Mouse (Mus musculus) liver, embryonic 16.5 days (tissue): ENCODE results near the gene Tubgcp6. TPM values are rescaled to one million over a fixed set of nuclear protein-coding genes. Genes with fewer than 3 reads are reported as not detected.

Source experiments
- ATAC-seq: fragments of 200-750 bp; cut with Nextera tagmentation; 2 replicates; pipeline ENCODE4 v1.8.0; 2017; ENCODE audit warnings: low read depth, mild to moderate bottlenecking, moderate number of reproducible peaks, moderate library complexity
- H3K27ac ChIP-seq: fragments of 300-500 bp; sonication (generic); 2 replicates; pipeline ENCODE4 v1.5.1; 2014; ENCODE audit warnings: mild to moderate bottlenecking, low read length
- H3K27me3 ChIP-seq: fragments of 300-500 bp; sonication (generic); 2 replicates; pipeline ENCODE4 v1.6.1; 2014; ENCODE audit warnings: low read depth, low read length, mixed read lengths; ENCODE audit not compliant: control insufficient read depth, insufficient read depth
- H3K36me3 ChIP-seq: fragments of 300-500 bp; sonication (generic); 2 replicates; pipeline ENCODE4 v1.6.1; 2014; ENCODE audit warnings: mild to moderate bottlenecking; ENCODE audit not compliant: control insufficient read depth, insufficient read depth
- H3K4me1 ChIP-seq: fragments of 300-500 bp; sonication (generic); 2 replicates; pipeline ENCODE4 v1.6.1; 2014; ENCODE audit warnings: low read depth, low read length, mixed read lengths; ENCODE audit not compliant: control insufficient read depth
- H3K4me2 ChIP-seq: fragments of 300-500 bp; sonication (generic); 2 replicates; pipeline ENCODE4 v1.6.1; 2014; ENCODE audit warnings: low read depth, low read length, mixed read lengths
- H3K4me3 ChIP-seq: fragments of 300-500 bp; sonication (generic); 2 replicates; pipeline ENCODE4 v1.5.1; 2014; ENCODE audit warnings: low read depth, mild to moderate bottlenecking, low read length
- H3K9ac ChIP-seq: fragments of 300-500 bp; sonication (generic); 2 replicates; pipeline ENCODE4 v1.6.1; 2014; ENCODE audit warnings: low read depth, low read length
- H3K9me3 ChIP-seq: fragments of 300-500 bp; sonication (generic); replicated peaks from 2 replicates; pipeline ENCODE4 v1.6.1; 2016; ENCODE audit warnings: low read length; ENCODE audit not compliant: control insufficient read depth
- WGBS: fragments of 180-500 bp; shearing (Covaris S2); extraction: QIAGEN DNeasy Blood & Tissue Kit; methylation state at CpG from one replicate; pipeline ENCODE4 v1.1.7; 2014; ENCODE audit not compliant: insufficient replicate concordance; 5-methylcytosine and 5-hydroxymethylcytosine counted together
- polyA plus RNA-seq: library from polyadenylated mRNA; unstranded; fragments of >200 nt; fragmentation: Nextera tagmentation; extraction: Ambion mirVana; gene quantifications from 2 replicates; pipeline ENCODE4 v1.2.1, GENCODE M21; 2015

The Tubgcp6 gene
- polyA plus RNA-seq, 1 experiment from 2014 or later, result 5.8 TPM

- 83% methylated on average over 9 of the region's 9 CpGs for WGBS
- H3K9ac ChIP-seq, result no peak overlapping the region
- H3K27me3 ChIP-seq, result no peaks in the 10 kb centered on the region
- no peak overlapping the region for H3K4me2 ChIP-seq
- H3K4me1 ChIP-seq, result peaks cover 42% of the 10 kb centered on the region
- ATAC-seq, result no peak
- no peaks in the 10 kb centered on the region for H3K36me3 ChIP-seq
- no peaks in the 10 kb centered on the region for H3K9me3 ChIP-seq
- no peak overlapping the region for H3K4me3 ChIP-seq
- no peak overlapping the region for H3K27ac ChIP-seq
Measured at GRCm38 (mm10) chr15:89125351-89125750, 2.4 kb upstream of the Tubgcp6 start.

DNA sequence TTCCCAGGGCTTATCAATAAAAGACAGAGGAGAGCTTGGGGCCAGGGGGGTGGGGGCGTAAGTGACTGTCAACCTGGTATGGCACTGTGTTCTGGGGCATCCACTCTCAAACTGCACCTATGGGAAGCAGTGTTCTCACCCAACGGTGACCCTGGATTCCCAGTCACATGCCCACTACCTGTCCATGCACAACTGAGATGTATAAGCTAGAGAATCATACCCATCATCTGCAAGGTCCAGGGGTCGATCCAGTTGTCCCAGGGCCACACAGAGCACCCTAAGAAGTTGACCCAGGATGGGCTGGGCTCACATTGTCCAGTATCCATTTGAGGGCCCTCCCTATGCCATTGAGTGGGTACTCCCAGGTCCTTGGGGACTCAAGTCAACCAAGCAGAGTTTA is 1.4 kb upstream of the Tubgcp6 start:
- Histone ChIP-seq H3K4me2 (no peak overlapping the region), H3K4me3 (no peak overlapping the region), H3K36me3 (no peaks in the 10 kb centered on the region), H3K27me3 (no peaks in the 10 kb centered on the region), H3K9ac (no peak overlapping the region), H3K9me3 (no peaks in the 10 kb centered on the region), H3K27ac (no peak overlapping the region), H3K4me1 (peaks cover 45% of the 10 kb centered on the region)
- 71% methylated on average over 3 of the region's 3 CpGs for WGBS
- no peak for ATAC-seq

- Histone ChIP-seq H3K27me3 (no peaks in the 10 kb centered on the region), H3K4me1 (peaks cover 40% of the 10 kb centered on the region), H3K9ac (peak overlapping the region; percentile 85), H3K27ac (peak overlapping the region; percentile 63), H3K4me2 (peak overlapping the region; percentile 90), H3K36me3 (no peaks in the 10 kb centered on the region), H3K4me3 (peak overlapping the region; percentile 91), H3K9me3 (no peaks in the 10 kb centered on the region)
- ATAC-seq, result no peak
- WGBS, result 39% methylated on average over 11 of the region's 11 CpGs
Measured at GRCm38 (mm10) chr15:89123595-89123994, 683 bp upstream of the Tubgcp6 start.

DNA sequence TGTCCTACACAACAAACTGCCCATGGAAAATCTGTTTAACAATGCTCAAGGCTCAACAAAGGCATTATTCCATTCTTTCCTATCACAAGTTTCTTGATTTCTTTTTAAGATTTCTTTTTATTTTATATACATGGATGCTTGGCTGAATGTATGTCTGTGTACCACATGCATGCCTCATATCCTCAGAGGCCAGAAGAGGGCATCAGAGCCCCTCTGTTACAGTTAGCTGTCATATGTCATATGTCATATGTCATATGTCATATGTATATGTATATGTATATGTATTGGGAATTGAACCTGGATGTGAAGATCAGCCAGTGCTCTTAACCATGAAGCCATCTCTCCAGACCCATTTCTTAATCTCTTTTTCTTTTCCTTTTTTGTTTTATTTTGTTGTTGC is 4.9 kb downstream of the Tubgcp6 start:
- no peak for ATAC-seq
- Histone ChIP-seq H3K9me3 (no peaks in the 10 kb centered on the region), H3K36me3 (peaks cover 16% of the 10 kb centered on the region), H3K27ac (no peak overlapping the region), H3K4me1 (peaks cover 24% of the 10 kb centered on the region), H3K27me3 (no peaks in the 10 kb centered on the region), H3K9ac (no peak overlapping the region), H3K4me3 (no peak overlapping the region), H3K4me2 (no peak overlapping the region)

GRCm38 (mm10) chr15:89110147-89110546 is 12.8 kb downstream of the Tubgcp6 start:
- Histone ChIP-seq H3K9me3 (no peaks in the 10 kb centered on the region), H3K9ac (no peak overlapping the region), H3K4me1 (no peaks in the 10 kb centered on the region), H3K4me3 (no peak overlapping the region), H3K27ac (no peak overlapping the region), H3K36me3 (peaks cover 40% of the 10 kb centered on the region), H3K27me3 (no peaks in the 10 kb centered on the region), H3K4me2 (no peak overlapping the region)
- WGBS, result 77% methylated on average over 9 of the region's 9 CpGs
- ATAC-seq, result no peak

DNA sequence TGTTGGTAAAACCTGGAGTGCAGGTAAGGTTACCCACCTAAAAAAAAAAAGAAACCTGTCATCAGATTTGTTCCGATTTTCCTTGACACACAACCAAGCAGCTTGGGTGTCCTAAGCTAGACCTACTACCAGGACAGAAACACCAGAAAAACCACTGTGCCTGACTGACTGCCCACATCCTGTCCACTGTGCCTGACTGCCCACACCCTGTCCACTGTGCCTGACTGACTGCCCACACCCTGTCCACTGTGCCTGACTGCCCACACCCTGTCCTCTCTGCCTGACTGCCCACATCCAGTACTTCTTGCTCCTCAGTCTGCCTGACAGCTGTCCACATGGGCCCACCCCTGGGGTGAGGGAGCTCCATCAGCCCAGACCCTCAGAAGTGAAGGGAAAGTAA is 15.9 kb downstream of the Tubgcp6 start:
- no peak overlapping the region for H3K4me2 ChIP-seq
- H3K27ac ChIP-seq, result no peak overlapping the region
- no peaks in the 10 kb centered on the region for H3K9me3 ChIP-seq
- WGBS, result 69% methylated on average over 1 of the region's 1 CpGs
- H3K27me3 ChIP-seq, result no peaks in the 10 kb centered on the region
- ATAC-seq, result no peak
- H3K4me3 ChIP-seq, result no peak overlapping the region
- no peak overlapping the region for H3K9ac ChIP-seq
- peaks cover 52% of the 10 kb centered on the region for H3K36me3 ChIP-seq
- H3K4me1 ChIP-seq, result no peaks in the 10 kb centered on the region

DNA sequence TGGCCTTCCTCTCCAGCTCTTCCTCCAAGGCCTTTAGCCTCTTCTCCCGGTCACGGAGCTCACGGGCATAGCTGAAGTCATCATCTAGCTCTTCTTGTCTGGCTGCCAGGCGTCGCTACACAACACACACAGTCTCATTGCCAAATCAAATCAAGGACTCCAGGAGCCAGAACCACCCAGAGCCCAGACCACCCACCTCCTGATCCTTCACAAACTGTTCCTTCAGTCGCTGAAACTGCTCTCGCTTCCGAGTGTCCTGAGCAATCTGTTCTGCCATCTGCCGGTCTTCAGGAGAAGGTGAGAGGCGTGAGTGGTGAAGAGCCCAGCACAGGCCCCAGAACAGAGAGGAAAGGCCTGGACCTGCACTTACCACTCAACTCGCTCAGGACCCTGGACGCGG is 16.8 kb downstream of the Tubgcp6 start:
- H3K27me3 ChIP-seq, result no peaks in the 10 kb centered on the region
- no peak overlapping the region for H3K9ac ChIP-seq
- H3K36me3 ChIP-seq, result peaks cover 56% of the 10 kb centered on the region
- no peak overlapping the region for H3K27ac ChIP-seq
- no peaks in the 10 kb centered on the region for H3K9me3 ChIP-seq
- no peaks in the 10 kb centered on the region for H3K4me1 ChIP-seq
- 86% methylated on average over 13 of the region's 13 CpGs for WGBS
- no peak for ATAC-seq
- H3K4me2 ChIP-seq, result no peak overlapping the region
- no peak overlapping the region for H3K4me3 ChIP-seq

- WGBS, result 87% methylated on average over 8 of the region's 8 CpGs
- Histone ChIP-seq H3K4me2 (no peak overlapping the region), H3K27me3 (no peaks in the 10 kb centered on the region), H3K9ac (no peak overlapping the region), H3K9me3 (no peaks in the 10 kb centered on the region), H3K27ac (no peak overlapping the region), H3K4me3 (no peak overlapping the region), H3K36me3 (peaks cover 62% of the 10 kb centered on the region), H3K4me1 (no peaks in the 10 kb centered on the region)
- ATAC-seq, result no peak
Measured at GRCm38 (mm10) chr15:89104425-89104824, 18.5 kb downstream of the Tubgcp6 start.

- H3K27ac ChIP-seq, result no peak overlapping the region
Measured at GRCm38 (mm10) chr15:89103921-89104320, 19.0 kb downstream of the Tubgcp6 start.

GRCm38 (mm10) chr15:89102646-89103045 is 20.3 kb downstream of the Tubgcp6 start:
- H3K4me2 ChIP-seq, result no peak overlapping the region
- 78% methylated on average over 5 of the region's 5 CpGs for WGBS
- peaks cover 66% of the 10 kb centered on the region for H3K36me3 ChIP-seq
- H3K4me3 ChIP-seq, result no peak overlapping the region
- H3K27ac ChIP-seq, result no peak overlapping the region
- ATAC-seq, result no peak
- H3K9ac ChIP-seq, result no peak overlapping the region
- H3K4me1 ChIP-seq, result no peaks in the 10 kb centered on the region
- no peaks in the 10 kb centered on the region for H3K27me3 ChIP-seq
- H3K9me3 ChIP-seq, result no peaks in the 10 kb centered on the region

More at GRCm38 (mm10) chr15:89103921-89104320, 19.0 kb downstream of the Tubgcp6 start:
- WGBS, result 74% methylated on average over 10 of the region's 10 CpGs
- no peak overlapping the region for H3K4me2 ChIP-seq
- no peaks in the 10 kb centered on the region for H3K4me1 ChIP-seq
- H3K27me3 ChIP-seq, result no peaks in the 10 kb centered on the region
- H3K9me3 ChIP-seq, result no peaks in the 10 kb centered on the region
- ATAC-seq, result no peak
- peaks cover 64% of the 10 kb centered on the region for H3K36me3 ChIP-seq
- no peak overlapping the region for H3K4me3 ChIP-seq
- H3K9ac ChIP-seq, result no peak overlapping the region
